Mouse (Mus musculus): Measurements from ENCODE around the gene Secisbp2l.

GRCm38 (mm10) chr2:125794166-125794565 is 11.5 kb upstream of the Secisbp2l start:
- no peak for TF ChIP-seq CTCF (IDR thresholded peaks at IDR 0.05; ENCODE audit: insufficient read depth, low read depth, low read length)
- TF ChIP-seq POLR2A (IDR thresholded peaks at IDR 0.05; ENCODE audit: insufficient read depth, low read depth, low read length): no peak
